Mouse (Mus musculus) embryo, embryonic 10 days (tissue): Measurements from ENCODE around the gene Gps1.
"Not testable (repeated sequence)": the region's sequence is repeated elsewhere in the genome, so short reads cannot be mapped to it uniquely, and the experiment has no call there.

Experiments used
- DNase-seq: peaks from one replicate; pipeline ENCODE4 v3.0.0-alpha.2; 2015; ENCODE audit warnings: low spot score

Gene Gps1

DNA sequence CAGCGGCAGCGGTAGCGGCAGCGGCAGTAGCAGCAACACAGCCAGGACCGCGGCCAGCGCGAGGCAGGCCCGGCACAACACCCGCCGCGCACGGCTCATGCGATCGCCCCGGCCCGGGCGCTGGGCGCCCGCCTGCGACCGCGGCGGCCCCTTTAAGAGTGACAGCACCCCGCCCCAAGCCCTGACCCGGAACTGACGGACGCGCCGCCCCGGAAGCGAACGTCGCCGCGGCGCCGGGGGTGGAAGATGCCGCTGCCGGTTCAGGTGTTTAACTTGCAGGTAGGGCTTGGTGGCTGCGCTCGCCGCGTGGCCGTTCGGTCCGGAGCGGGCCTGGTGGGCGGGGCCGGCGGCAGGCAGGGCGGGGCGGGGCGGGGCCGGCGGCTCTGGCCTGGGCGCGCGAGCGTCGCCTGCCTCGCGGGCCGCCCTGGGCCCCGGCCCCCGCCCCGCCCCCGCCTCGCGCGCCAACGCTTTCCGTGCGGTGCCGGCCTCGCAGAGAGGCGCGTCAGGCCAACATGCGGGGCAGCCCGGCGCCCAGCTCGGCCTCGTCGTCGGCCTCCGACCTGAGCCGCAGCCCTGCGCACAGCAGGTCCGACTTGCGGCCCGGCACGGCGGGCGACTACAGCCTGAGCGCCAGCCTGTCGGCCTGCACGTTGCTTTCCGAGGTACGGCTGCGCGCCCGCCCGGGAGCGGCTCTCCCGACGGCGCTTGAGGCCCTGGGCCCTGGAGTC is at the start of gene Gps1, which contains the start of gene Rfng:
Gene Gps1 (plus strand): TSS at position 209 of the 728 bp plus-strand sequence.
Gene Rfng (minus strand): TSS at position 144 of the 728 bp plus-strand sequence.
- peak; percentile 86 for DNase-seq

DNA sequence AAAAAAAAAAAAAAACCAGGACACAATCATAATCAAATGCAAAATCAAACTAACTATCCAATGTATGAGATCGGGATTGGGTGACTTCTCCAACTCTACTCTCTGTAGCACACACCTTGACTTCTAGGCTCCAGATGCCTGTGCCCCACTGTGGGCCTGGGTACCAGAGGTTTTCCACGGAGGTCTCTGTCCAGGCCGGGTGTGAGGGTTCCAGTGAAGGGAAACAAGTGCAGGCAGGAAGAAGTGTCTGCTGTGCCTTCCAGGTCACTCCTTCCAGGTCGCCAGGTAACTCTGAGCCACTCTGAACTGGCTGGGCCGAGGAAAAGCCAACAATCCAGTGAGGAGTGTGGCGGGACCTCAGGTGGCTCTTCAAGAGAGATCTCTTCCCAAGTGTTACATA is 47.6 kb upstream of the Gps1 start:
- no peak for DNase-seq

DNA sequence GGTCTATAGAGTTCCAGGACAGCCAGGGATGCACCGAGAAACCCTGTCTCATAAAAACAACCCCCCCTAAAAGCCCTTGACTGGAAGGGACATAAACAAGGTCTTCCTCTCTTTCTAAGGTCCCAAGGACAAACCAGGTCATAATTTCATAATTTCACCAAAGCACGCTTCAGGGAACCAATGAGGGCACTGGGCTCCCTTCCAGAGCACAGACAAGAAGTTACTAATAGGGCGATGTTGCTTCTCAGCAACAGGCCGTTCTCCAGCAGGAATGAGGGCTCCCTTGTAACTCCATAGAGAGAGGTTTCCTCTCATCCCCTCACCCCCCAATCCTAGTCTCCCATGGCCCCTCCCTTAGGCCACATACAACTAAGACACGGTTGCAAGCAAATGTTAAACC is 43.1 kb upstream of the Gps1 start:
- no peak for DNase-seq

DNA sequence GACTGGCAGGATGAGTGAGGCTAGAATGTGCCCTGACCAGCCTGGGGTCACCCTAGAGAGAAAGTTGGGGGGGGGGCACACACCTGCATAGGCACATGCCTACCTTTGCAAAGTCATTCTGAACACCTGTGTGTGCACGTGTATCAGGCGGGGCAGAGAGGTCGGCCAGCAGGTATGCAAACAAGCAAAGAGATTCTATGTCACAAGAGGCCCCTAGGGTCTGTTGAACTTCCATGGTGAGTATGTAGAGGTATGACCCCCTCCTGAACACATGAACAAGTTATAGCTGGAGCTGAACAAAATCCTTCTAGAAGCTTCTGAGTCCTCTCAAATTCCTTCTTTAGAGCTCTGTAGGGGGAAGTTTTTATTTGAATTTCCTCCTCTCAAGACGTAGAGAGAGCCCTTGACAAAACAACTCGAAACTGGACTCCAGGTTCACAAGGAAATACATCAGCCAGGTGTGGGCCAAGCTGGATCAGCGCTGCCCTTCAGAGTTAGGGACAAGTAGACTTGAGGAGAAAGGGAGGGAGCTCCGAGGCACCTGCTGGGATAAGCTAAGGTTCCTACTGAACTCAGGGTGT is 39.9 kb upstream of the Gps1 start:
- no peak for DNase-seq

DNA sequence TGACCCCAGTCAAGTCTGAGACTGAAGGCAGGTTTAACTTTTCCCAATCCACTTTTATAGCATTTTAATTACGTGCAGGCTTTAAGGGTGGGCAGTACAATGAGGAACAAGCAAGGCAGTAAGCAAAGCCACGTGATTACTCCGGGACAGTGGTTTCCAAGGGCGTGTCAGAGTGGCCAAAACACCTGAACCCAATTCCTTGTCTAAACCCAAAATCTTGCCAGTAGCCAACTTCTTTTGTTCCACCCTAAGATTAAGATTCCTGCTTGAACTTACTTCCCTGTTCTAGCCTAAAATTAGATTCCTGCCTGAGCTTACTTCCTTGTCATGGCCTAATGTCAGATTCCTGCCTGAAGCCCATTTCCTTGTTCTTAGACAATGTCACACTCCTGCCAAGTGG is 36.1 kb upstream of the Gps1 start:
- DNase-seq = no peak

DNA sequence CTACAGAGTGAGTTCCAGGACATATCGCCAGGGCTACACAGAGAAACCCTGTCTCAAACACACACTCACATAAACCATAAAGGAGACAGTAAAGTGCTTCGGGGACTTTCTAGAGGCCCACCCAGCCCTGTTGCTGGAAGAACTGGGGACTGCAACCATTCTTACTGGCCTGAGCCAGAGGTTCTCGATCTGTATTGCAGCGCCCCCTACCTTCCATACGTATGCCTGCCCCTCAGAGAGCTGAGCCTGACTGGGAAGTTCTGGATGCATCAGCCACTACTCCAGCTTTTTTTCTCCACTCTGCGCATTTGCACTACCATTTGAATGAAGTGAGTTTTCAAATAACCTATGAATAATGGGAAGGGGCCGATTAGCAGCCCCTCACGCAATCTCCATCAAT is 34.6 kb upstream of the Gps1 start:
- DNase-seq = peak; percentile 32

DNA sequence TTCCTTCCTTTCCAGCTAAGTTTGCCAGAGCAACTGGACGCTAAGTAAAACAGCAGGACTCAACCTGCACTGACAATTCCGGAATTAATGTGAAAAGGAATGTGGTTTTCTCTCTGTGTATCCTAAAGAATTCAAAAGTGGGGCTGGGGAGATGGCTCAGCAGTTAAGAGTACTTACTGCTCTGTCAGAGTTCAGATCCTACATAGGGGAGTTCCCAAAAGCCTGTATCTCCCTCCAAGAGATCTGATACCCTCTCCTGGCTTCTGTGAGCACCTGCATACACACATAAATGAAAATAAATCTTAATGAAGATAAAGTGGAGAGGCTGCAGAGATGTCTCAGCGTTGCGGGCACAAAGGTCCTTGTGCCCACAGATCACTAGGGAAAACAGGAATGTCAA is 32.5 kb upstream of the Gps1 start:
- no peak for DNase-seq

DNA sequence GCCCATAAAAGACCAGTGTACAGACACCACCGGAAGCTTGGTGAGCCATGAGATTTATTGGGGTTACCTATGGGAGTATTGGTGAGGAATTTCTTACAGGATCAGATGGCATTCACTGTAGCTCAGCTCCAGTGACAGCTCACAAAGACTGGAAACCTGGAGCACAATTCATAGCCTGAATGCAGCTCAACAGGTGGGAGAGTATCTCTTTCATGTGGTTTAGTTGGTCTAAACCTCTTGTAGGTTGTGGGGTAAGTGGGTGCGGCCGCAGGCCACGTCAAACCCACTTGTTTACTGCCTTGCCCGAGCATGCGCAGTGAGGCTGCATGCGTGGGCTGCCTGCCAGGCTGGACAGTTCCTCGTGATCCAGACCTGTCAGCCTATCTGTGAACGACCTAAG is 23.8 kb upstream of the Gps1 start:
- no peak for DNase-seq

DNA sequence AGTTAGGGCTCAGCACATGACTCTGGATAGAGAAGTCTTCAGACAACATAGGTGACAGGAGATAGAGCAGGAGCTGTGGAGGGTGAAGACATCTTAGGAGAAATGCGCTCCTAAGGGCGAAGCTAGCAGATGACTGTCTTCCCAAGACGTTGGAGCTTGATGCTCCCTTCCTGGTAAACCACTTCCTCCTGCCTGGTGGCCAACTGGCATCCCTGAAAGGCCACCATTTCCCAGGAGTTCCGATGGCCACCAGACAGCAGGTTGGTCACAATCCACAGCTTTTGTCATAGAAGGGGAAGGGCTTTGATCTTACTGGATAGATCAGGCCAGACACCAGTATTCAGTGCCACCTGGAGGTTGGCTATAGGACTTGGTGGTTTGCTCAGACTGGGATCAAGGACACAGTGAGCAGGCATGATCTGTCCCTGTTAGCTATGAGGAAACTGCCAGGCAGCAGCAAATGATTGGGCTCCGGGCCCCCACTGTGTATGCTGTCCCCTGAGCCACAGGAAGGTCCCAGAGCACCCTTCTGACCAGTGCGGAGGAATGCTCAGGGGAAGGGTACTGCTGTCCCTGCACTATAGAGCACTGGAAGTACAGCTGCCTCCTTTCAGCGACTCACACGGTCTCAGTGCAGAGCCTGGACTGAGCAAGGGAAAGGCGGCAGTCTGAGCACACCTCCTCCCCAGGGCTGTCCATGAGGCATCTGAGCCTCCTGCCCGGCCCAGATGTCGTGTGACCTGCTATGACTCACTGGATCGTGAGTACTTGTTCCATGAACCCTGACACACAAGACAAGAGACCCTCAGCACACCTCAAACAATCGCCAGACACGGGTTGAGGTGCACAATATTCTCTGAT is 22.0 kb upstream of the Gps1 start:
- no peak for DNase-seq

DNA sequence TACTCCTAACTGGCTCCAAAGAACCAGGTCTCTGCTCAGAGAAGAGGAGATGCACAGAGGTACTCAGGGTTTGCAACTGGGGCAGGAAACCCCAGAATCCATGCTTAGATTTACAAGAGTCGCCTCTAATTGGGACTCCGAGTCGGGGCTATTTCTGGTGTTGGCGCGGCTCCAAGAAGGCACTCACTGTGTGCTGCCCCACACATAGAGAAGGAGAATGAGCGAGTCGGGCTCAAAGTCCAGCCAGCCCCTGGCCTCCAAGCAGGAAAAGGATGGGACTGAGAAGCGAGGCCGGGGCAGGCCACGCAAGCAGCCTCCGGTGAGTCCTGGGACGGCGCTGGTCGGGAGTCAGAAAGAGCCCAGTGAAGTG is 21.4 kb upstream of the Gps1 start, which contains the start of gene Hmga1b:
Gene Hmga1b (plus strand): TSS at position 123 of the 370 bp plus-strand sequence.
- DNase-seq = not testable (repeated sequence)

DNA sequence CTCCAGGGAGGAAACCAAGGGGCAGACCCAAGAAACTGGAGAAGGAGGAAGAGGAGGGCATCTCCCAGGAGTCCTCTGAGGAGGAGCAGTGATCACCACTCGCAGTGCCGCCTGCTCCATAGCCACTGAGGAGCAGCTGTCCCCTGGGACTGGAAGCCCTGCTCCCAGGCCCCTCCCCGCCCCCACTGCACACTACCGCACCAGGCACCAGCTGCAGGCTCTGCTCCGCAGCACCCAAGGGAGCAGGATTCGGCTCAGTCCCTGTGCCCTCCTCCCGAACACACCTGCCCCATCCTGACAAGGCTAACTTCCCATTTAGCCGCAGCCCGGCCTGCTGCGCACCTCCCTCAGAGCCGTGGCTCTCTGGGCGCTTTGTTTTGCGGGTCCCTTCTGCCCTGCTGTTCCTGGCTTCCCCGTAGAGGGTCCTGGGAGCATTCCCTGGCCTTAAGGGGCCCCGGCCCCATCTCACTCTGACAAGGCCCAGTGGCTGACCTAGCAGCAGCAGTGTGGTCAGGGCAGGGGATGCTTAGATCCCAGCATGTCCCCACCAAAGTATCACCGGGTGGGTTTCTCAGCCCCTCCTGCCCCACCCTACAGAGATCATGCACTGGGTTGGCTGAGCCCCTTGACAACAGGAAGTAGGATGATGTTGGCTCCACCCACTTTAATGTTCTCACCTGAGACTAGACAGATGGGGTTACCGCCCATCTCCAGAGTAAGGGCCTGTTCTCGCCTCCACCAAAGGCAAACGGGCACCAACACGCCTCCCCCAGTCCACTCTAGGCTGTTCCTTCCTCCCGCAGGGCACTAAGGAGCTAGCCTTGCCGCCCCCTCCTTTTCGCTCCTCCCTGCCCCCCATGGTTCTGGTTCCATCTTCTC is 20.7 kb upstream of the Gps1 start:
- not testable (repeated sequence) for DNase-seq

DNA sequence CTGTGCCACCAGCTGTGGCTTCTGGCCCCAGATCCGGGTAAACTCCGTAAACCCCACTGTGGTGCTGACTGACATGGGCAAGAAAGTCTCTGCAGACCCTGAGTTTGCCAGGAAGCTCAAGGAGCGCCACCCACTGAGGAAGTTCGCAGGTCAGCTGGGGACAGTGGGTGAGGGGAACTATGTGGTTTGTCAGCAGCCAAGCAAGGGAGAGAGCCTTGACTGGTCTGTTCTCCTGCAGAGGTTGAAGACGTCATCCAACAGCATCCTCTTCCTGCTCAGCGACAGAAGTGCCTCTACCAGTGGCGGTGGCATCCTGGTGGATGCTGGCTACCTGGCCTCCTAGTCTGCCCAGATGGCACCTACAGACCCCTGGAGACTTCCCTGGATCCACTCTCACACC is 17.0 kb upstream of the Gps1 start:
- not testable (repeated sequence) for DNase-seq

DNA sequence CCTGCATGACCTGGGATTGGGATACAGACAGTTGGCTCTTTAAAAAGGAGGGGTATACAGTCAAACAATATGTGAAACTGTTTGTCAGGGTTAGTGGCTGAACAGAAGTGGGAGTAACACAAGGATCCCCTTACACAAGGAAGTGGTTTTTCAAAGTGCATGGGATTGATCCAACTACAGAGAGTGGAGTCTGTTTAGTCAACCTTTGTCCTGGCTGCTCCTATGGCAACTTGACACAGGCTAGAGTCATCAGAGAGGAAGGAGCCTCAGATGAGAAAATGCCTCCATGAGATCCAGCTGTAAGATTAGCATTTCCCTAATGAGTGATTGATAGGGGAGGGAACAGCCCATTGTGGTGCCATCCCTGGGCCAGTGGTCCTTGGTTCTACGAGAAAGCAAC is 15.9 kb upstream of the Gps1 start:
- DNase-seq = no peak

DNA sequence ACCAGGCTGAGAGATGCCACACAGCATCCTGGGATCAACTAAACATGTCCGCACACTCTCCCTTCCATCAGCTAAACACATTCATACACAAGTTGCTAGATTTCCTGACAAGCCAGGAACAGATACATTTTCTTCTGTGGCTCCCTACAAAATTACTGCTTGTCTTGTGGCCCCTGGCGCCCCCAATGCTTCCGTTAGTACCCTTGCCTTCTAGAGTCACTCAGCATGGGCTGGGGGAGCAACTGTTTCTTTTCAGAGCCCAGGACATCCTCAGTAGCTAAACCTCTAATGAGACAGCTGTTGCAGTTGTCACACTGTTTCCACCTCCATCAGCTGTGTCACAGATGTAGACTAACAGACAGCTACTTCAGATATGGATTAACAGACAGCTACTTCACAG is 11.3 kb upstream of the Gps1 start:
- no peak for DNase-seq

DNA sequence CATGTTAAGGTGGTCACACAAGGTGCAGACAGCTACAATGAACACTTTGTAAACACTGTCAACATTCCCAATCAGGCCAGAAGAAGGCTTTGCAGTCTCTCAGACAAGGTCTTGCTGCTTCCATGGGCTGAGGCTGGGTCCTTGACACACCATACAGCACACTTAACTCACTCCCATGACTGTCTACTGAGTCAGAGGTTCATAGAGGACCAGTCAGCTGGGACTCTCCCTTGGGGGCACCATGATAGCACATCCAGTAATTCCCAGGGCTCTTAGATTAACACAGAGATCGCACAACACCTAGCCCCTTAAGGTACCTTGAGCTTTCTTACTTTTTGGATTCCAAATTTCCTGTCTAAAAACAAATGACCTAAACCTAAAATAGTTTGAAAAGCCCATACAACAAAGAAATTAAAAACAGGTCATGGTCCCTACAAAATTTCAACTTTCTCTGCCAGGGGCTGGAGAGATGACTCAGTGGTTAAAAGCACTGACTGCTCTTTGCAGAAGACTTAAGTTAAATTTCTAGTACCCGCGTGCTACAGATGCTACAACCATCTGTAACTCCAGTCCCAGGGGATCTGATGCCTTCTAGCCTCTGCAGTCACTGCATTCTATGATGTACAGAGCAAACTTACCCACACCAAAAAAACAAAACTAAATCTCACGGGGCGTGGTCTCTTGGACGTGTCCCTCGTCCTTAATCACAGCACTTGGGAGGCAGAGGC is 10.4 kb upstream of the Gps1 start:
- DNase-seq = no peak

DNA sequence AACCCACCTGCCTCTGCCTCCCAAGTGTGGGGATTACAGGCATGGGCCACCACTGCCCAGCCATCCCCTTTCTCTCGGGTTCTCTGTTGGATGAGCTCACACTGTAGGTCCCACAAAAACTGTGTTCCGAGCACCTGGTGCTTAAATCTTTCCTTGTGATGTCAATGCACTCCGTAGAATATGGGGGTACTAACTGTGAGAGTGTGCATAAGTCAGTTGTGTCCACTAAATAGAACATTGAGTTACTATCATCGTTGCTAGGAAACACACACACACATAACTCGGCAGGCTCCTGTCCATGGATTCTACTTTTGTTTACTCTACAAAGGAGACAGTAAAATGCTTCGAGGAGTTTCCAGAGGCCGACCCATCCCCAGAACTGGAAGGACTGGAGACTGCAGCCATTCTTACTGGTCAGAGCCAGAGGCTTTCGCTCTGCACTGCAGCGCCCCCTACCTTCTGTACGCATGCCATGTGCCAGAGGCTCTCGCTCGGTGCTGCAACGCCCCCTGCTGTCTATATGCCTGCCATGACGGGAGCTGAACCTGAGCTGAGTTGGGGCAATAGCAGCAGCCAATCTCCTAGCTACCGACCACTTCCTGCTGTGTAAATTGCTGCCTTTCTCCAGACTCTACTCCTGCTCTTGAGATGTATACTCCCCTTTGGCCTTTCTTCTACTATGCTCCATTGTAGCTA is 8.2 kb upstream of the Gps1 start:
- peak; percentile 96 for DNase-seq

DNA sequence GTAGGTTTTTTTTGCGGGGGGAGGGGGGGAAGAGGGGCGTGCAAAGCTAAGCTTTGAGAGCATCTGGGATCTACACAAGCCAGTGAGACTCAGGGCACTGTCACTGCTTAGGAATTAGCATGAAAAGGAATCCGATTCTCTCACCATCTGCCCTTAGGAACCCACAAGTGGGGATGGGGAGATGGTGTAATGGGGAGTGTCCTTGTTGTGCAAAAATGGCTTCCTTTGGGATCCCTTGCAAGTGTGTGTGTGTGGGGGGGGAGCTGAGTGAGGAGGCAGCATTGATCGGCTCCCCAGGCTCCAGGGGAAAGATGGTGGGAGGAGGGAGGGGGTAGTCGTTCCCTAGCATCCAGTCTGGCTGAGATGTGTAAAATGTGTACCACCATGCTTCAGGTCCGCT is 6.9 kb upstream of the Gps1 start:
- no peak for DNase-seq

DNA sequence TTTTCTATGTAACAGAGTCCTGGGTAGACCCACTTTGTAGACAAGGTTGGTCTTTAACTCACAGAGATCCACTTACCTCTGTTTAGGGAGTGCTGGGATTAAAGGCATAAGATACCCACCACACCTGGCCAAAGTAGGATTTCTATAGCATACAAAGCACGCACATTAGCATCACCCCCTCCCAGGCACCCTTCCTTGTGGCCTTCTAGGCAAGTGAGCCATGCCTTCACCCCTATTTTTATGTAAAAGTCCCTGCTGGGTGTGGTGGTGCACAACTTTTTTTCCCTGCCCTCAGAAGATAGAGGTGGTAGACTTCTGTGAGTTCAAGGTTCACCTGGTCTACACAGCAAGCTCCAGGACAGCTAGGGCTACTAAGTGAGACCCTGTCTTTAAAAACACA is 4.2 kb upstream of the Gps1 start:
- DNase-seq = no peak

DNA sequence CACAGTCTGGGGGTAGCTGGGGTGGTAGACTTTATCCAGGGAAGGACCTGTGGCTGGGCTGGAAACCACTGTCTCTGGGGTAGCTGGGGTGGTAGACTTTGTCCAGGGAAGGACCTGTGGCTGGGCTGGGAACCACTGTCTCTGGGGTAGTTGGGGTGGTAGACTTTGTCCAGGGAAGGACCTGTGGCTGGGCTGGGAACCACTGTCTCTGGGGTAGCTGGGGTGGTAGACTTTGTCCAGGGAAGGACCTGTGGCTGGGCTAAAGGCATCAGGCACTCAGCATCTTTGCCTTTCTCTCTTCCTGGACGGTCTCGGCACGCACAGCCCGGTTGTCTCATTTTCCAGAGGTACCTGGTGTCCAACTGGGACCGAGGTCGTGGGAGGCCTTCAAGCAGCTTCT is 2.7 kb upstream of the Gps1 start:
- not testable (repeated sequence) for DNase-seq

DNA sequence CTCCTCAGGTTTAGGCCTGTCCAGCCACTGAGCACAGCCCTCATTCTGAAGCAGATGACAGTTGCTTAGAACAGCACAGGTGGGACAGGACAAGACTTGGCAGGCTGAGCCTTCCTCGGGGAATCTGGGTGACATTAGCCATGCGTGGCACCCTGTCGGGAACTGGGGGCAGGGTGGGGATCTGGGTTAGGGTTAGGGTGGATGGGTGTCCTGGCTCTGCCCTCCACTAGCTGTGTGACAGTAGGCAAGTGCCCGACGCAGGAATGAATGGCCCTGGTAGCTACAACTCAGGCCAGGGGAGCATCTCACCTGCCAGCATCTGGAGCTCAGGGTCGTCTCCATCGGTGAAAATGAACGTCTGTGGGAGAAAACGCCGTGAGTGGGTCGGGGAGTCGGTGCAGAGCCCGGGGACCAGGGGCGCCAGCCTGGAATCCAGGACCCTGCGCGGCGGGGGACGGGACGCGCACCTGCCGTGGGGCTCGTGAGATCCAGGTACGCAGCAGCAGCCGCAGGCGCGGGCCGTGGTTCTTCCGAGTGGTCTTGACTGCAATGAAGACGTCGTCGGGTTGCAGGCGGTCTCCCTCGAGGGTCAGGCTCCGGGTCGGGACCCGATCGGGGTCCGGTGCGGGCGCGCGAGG is 527 bp upstream of the Gps1 start:
- DNase-seq = no peak
